Comparison of ENCODE assay signal across 8 mouse cellular contexts in the genomic region with DNA sequence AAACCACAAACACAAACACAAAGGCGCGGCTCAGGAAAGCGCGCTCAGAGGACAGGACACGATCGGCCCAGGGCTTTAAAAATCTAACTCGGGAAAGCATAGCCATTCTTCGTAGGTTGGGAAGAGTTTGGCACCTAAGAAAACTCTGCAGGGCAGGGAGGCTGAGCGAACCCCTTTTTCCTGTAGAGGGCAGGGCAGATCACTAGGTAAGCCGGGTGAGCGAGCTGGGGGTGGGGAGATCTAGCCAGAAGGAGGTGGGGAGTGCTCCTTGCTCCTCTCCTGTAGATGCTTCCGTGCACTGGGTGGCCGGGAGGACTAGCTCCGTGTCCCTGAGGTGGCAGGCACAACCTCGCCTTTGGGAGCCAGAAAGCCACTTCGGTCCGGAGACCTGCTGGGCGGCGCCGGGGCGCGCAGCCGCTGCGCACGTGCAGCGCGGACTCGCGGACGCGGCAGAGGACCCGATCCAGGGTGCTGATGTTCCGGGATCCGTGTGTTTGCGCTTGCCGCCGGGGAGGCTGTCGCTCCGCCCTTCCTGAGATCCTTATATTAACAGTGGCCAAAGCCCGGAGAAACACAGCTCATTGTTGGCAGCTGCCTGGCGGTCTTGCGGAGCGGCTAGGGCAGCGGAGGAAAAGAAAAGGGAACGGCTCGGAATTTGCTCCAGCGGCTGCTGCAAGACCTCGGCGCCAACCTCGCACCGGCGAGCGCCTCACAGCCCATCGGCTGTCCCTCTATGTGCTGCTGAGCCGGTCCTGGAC. TPM values are rescaled to one million over a fixed set of nuclear protein-coding genes. Genes with fewer than 3 reads are reported as not detected.
A peak's percentile ranks its signal among the peaks of the same experiment; 100 is the strongest.
DNase-seq lines count a peak whose midpoint lies in the region; ATAC-seq and TF ChIP-seq lines count a peak whose summit lies in the region.

A gene (plus strand): TSS at position 566 of the 758 bp plus-strand sequence.

- DNase-seq in 3134 (ENCODE audit: extremely low read depth, insufficient read length, low spot score): peak; percentile 97
- DNase-seq in adrenal gland, postnatal 36 days: peak; percentile 96 to 97
- peak; percentile 98 to 100 for DNase-seq in heart, adult 2 months
- DNase-seq in kidney, adult 8-10 months: peak; percentile 93 to 98
- peak; percentile 95 to 98 for DNase-seq in spleen, postnatal 10 days (ENCODE audit: low spot score in 2 of 2)

- H3K9ac ChIP-seq in embryonic facial prominence, embryonic 13.5 days: peak within 1 kb of the TSS; percentile 93
- peak within 1 kb of the TSS; percentile 98 for H3K9ac ChIP-seq in heart, adult 2 months (ENCODE audit: low read depth, low read length)
- H3K9ac ChIP-seq in limb, embryonic 13.5 days: peak within 1 kb of the TSS; percentile 95
- H3K9ac ChIP-seq in midbrain, embryonic 16.5 days (ENCODE audit: low read depth, low read length): peak within 1 kb of the TSS; percentile 97

- no peaks in the 10 kb centered on the region for H3K27me3 ChIP-seq in embryonic facial prominence, embryonic 13.5 days
- no peaks in the 10 kb centered on the region for H3K27me3 ChIP-seq in heart, adult 2 months (ENCODE audit: control insufficient read depth, insufficient read depth, low read length)
- no peaks in the 10 kb centered on the region for H3K27me3 ChIP-seq in limb, embryonic 13.5 days
- no peaks in the 10 kb centered on the region for H3K27me3 ChIP-seq in midbrain, embryonic 16.5 days (ENCODE audit: control insufficient read depth, insufficient read depth, low read depth, low read length)

- H3K4me2 ChIP-seq in embryonic facial prominence, embryonic 13.5 days: peak within 1 kb of the TSS; percentile 76
- peak within 1 kb of the TSS; percentile 78 for H3K4me2 ChIP-seq in limb, embryonic 13.5 days (replicated peaks)
- peak within 1 kb of the TSS; percentile 75 for H3K4me2 ChIP-seq in midbrain, embryonic 16.5 days (ENCODE audit: low read length)

- TF ChIP-seq CTCF in heart, adult 2 months (IDR thresholded peaks at IDR 0.05): peak; percentile 62

- no peaks in the 10 kb centered on the region for H3K9me3 ChIP-seq in embryonic facial prominence, embryonic 13.5 days
- no peaks in the 10 kb centered on the region for H3K9me3 ChIP-seq in limb, embryonic 13.5 days
- H3K9me3 ChIP-seq in midbrain, embryonic 16.5 days (replicated peaks; ENCODE audit: control insufficient read depth, low read length, poor library complexity, severe bottlenecking): no peaks in the 10 kb centered on the region

- TF ChIP-seq POLR2A in heart, adult 2 months (IDR thresholded peaks at IDR 0.05; ENCODE audit: insufficient read depth, low read depth, low read length): peak; percentile 100

- no peaks in the 10 kb centered on the region for H3K36me3 ChIP-seq in embryonic facial prominence, embryonic 13.5 days
- H3K36me3 ChIP-seq in heart, adult 2 months (ENCODE audit: control insufficient read depth, insufficient read depth, low read length): peaks cover 3% of the 10 kb centered on the region; the same call in 1 of the 2 replicates
- no peaks in the 10 kb centered on the region for H3K36me3 ChIP-seq in limb, embryonic 13.5 days
- no peaks in the 10 kb centered on the region for H3K36me3 ChIP-seq in midbrain, embryonic 16.5 days (ENCODE audit: control insufficient read depth, insufficient read depth, low read length)

- peaks cover 25% of the 10 kb centered on the region for H3K4me1 ChIP-seq in embryonic facial prominence, embryonic 13.5 days
- H3K4me1 ChIP-seq in heart, adult 2 months (ENCODE audit: control insufficient read depth, insufficient read depth, low read length): peaks cover 4% of the 10 kb centered on the region
- H3K4me1 ChIP-seq in limb, embryonic 13.5 days: peaks cover 26% of the 10 kb centered on the region
- H3K4me1 ChIP-seq in midbrain, embryonic 16.5 days (ENCODE audit: control insufficient read depth, insufficient read depth, low read length): peaks cover 30% of the 10 kb centered on the region

- peak; percentile 95 for TF ChIP-seq EP300 in heart, adult 2 months (IDR thresholded peaks at IDR 0.05; ENCODE audit: insufficient read depth, low read depth, low read length)

- ATAC-seq in embryonic facial prominence, embryonic 13.5 days (ENCODE audit: insufficient number of reproducible peaks, insufficient read depth, low FRiP score, low TSS enrichment, low read depth): peak; percentile 79
- peak; percentile 84 for ATAC-seq in limb, embryonic 13.5 days (ENCODE audit: low FRiP score, low read depth)
- ATAC-seq in midbrain, embryonic 16.5 days: peak; percentile 87

- peak within 1 kb of the TSS; percentile 86 for H3K4me3 ChIP-seq in embryonic facial prominence, embryonic 13.5 days
- H3K4me3 ChIP-seq in heart, adult 2 months: peak within 1 kb of the TSS; percentile 98
- H3K4me3 ChIP-seq in limb, embryonic 13.5 days: peak within 1 kb of the TSS; percentile 96
- peak within 1 kb of the TSS; percentile 98 for H3K4me3 ChIP-seq in midbrain, embryonic 16.5 days (ENCODE audit: low read depth, low read length)

- intact Hi-C loops in heart, adult 2 months (cut with DNase I): loop anchor here (5.0 to 10.0 kb wide), 8 partner anchors 178 to 1378 kb away; no protein-coding TSS in a partner anchor

- WGBS in embryonic facial prominence, embryonic 13.5 days: under 1% methylated on average over 55 of the region's 55 CpGs
- WGBS in heart, adult 2 months: under 1% methylated on average over 55 of the region's 55 CpGs
- under 1% methylated on average over 55 of the region's 55 CpGs for WGBS in limb, embryonic 13.5 days
- under 1% methylated on average over 55 of the region's 55 CpGs for WGBS in midbrain, embryonic 16.5 days

- peak within 1 kb of the TSS; percentile 100 for H3K27ac ChIP-seq in embryonic facial prominence, embryonic 13.5 days
- peak within 1 kb of the TSS; percentile 98 for H3K27ac ChIP-seq in heart, adult 2 months
- peak within 1 kb of the TSS; percentile 99 for H3K27ac ChIP-seq in limb, embryonic 13.5 days
- H3K27ac ChIP-seq in midbrain, embryonic 16.5 days (ENCODE audit: low read length): peak within 1 kb of the TSS; percentile 100

- no peaks in the 10 kb centered on the region; the same call in 1 of the 2 replicates for H3K79me2 ChIP-seq in heart, adult 2 months (replicated peaks; ENCODE audit: control insufficient read depth, insufficient read depth, low read length)

RNA-seq across cellular contexts. Expression of the gene that starts here (rescaled TPM):
- total RNA-seq in adrenal gland, postnatal 36 days (2021): 100 to 1,000 TPM in 1 of 2 experiments, 10 to 100 TPM in 1; 49.3 to 106 TPM
- 34.1 and 35.6 TPM in 2 replicates for polyA plus RNA-seq in embryonic facial prominence, embryonic 13.5 days (2015; fragmentation: Nextera tagmentation; extraction: Ambion mirVana)
- total RNA-seq in heart, adult 2 months (2021): 10 to 100 TPM; 38.7 to 54.0 TPM
- 22.2 and 23.8 TPM in 2 replicates for polyA plus RNA-seq in heart, adult 2 months (2012; rRNA removed)
- polyA plus RNA-seq in limb, embryonic 13.5 days (2015; fragmentation: Nextera tagmentation; extraction: Ambion mirVana): 37.3 and 40.6 TPM in 2 replicates
- polyA plus RNA-seq in midbrain, embryonic 16.5 days (2015; fragmentation: Nextera tagmentation; extraction: Ambion mirVana): 52.8 and 59.7 TPM in 2 replicates

Comparison
In these comparisons a context has a peak if more than half of its experiments do, and no peak if none do; other contexts are left out.
1. Peak in every context shown above with its lines: DNase-seq, ATAC-seq, H3K4me3 ChIP-seq and H3K27ac ChIP-seq.